In genomic region chr14:77213210-77213609, GRCm38 (mm10) we compare ENCODE assay signal across 19 mouse cellular contexts. TPM values are rescaled to one million over a fixed set of nuclear protein-coding genes. Genes with fewer than 3 reads are reported as not detected.
DNase-seq lines count a peak whose midpoint lies in the region; ATAC-seq and TF ChIP-seq lines count a peak whose summit lies in the region.
"Had no signal": no experiment of that assay in that cellular context is flagged by ENCODE, and none has a peak within 500 bp of the region (broad histone marks: within the 10 kb centered on the region; RNA-seq: fewer than 3 reads in every experiment).

No protein-coding gene starts in this region.

- H3K4me1 ChIP-seq in cerebellum, adult 2 months (ENCODE audit: control insufficient read depth, insufficient read depth, low read length), result peaks cover 8% of the 10 kb centered on the region
- peaks cover 8% of the 10 kb centered on the region for H3K4me1 ChIP-seq in hindbrain, embryonic 14.5 days (replicated peaks; ENCODE audit: control insufficient read depth, insufficient read depth, low read length)
- 0 out of 2 replicates have a peak, but pooled peaks cover 3% of the 10 kb centered on the region for H3K4me1 ChIP-seq in hindbrain, embryonic 10.5 days (replicated peaks)
- H3K4me1 ChIP-seq in midbrain, embryonic 14.5 days (ENCODE audit: control insufficient read depth, insufficient read depth, low read length), result peaks cover 5% of the 10 kb centered on the region; the same call in 1 of the 2 replicates
- H3K4me1 ChIP-seq in midbrain, postnatal 0 days (ENCODE audit: insufficient read depth, low read length), result no peaks in the 10 kb centered on the region
- H3K4me1 ChIP-seq: midbrain, embryonic 10.5 days had no signal

- no peak overlapping the region for H3K9ac ChIP-seq in hindbrain, embryonic 14.5 days
- H3K9ac ChIP-seq in midbrain, embryonic 14.5 days (replicated peaks; ENCODE audit: low read length), result no peak overlapping the region
- no peak overlapping the region for H3K9ac ChIP-seq in midbrain, postnatal 0 days (replicated peaks; ENCODE audit: low read length, poor library complexity, severe bottlenecking)
- H3K9ac ChIP-seq: forebrain, embryonic 13.5 days had no signal

- no peak for TF ChIP-seq POLR2A in cerebellum, adult 2 months (IDR thresholded peaks at IDR 0.05; ENCODE audit: borderline replicate concordance, insufficient read depth, low read length)

- H3K27ac ChIP-seq in cerebellum, adult 2 months (ENCODE audit: insufficient read depth, low read length), result no peak overlapping the region
- H3K27ac ChIP-seq in hindbrain, embryonic 14.5 days, result peak overlapping the region; percentile 48; the same call in 1 of the 2 replicates
- no peak overlapping the region for H3K27ac ChIP-seq in hindbrain, embryonic 10.5 days
- 0 out of 2 replicates have a peak overlapping the region, but pooled peaks have one; percentile 0 for H3K27ac ChIP-seq in midbrain, embryonic 14.5 days (replicated peaks; ENCODE audit: low read depth, low read length)
- no peak overlapping the region for H3K27ac ChIP-seq in midbrain, postnatal 0 days (ENCODE audit: low read depth, low read length)
- H3K27ac ChIP-seq: forebrain, embryonic 13.5 days; kidney, postnatal 0 days; midbrain, embryonic 10.5 days had no signal

- H3K9me3 ChIP-seq in hindbrain, embryonic 14.5 days (ENCODE audit: control insufficient read depth, low read length), result no peaks in the 10 kb centered on the region
- no peaks in the 10 kb centered on the region for H3K9me3 ChIP-seq in hindbrain, embryonic 10.5 days
- no peaks in the 10 kb centered on the region for H3K9me3 ChIP-seq in midbrain, embryonic 14.5 days (ENCODE audit: control insufficient read depth, low read length)
- H3K9me3 ChIP-seq in midbrain, postnatal 0 days (ENCODE audit: low read length), result no peaks in the 10 kb centered on the region
- H3K9me3 ChIP-seq: forebrain, embryonic 13.5 days; midbrain, embryonic 10.5 days had no signal

- ATAC-seq in hindbrain, embryonic 14.5 days (ENCODE audit: low FRiP score), result no peak
- no peak for ATAC-seq in midbrain, embryonic 14.5 days (ENCODE audit: low FRiP score, low TSS enrichment)
- ATAC-seq in midbrain, postnatal 0 days (ENCODE audit: low FRiP score), result no peak
- ATAC-seq: CD4-positive, CD25-positive, alpha-beta regulatory T cell, adult 4 months; forebrain, embryonic 13.5 days had no signal

- TF ChIP-seq CTCF in cerebellum, adult 2 months (IDR thresholded peaks at IDR 0.05; ENCODE audit: borderline replicate concordance, insufficient read depth, low read depth, low read length), result no peak
- no peak for TF ChIP-seq CTCF in midbrain, postnatal 0 days (IDR thresholded peaks at IDR 0.05)

- DNase-seq in cerebellum, postnatal 14 days, result peak; percentile 32 to 37
- no peak for DNase-seq in cerebellum, adult 2 months
- DNase-seq in hindbrain, embryonic 14.5 days (ENCODE audit: low spot score), result no peak
- DNase-seq in hindbrain, embryonic 10.5 days (ENCODE audit: low spot score), result no peak
- no peak for DNase-seq in midbrain, embryonic 14.5 days
- DNase-seq in midbrain, postnatal 0 days (ENCODE audit: low spot score), result no peak
- peak; percentile 10 for DNase-seq in mesoderm, embryonic 11.5 days (ENCODE audit: low read depth, low spot score)
- DNase-seq: adrenal gland, postnatal 14 days; cerebellum, adult 11 months; gastrocnemius, postnatal 25 days; heart, postnatal 10 days; kidney, adult 18-20 months; lung, adult 2 months; thymus, postnatal 25 days had no signal

- H3K4me3 ChIP-seq in cerebellum, adult 2 months (replicated peaks; ENCODE audit: insufficient read depth, low read depth, low read length), result no peak overlapping the region
- H3K4me3 ChIP-seq in hindbrain, embryonic 14.5 days (replicated peaks; ENCODE audit: low read length), result no peak overlapping the region
- H3K4me3 ChIP-seq in hindbrain, embryonic 10.5 days, result no peak overlapping the region
- no peak overlapping the region for H3K4me3 ChIP-seq in midbrain, embryonic 14.5 days (replicated peaks; ENCODE audit: low read depth, low read length)
- H3K4me3 ChIP-seq in midbrain, postnatal 0 days (ENCODE audit: low read depth, low read length), result no peak overlapping the region
- H3K4me3 ChIP-seq: forebrain, embryonic 13.5 days; midbrain, embryonic 10.5 days had no signal

- H3K4me2 ChIP-seq in hindbrain, embryonic 14.5 days (replicated peaks), result no peak overlapping the region
- H3K4me2 ChIP-seq in midbrain, embryonic 14.5 days (ENCODE audit: low read length), result no peak overlapping the region
- H3K4me2 ChIP-seq in midbrain, postnatal 0 days (ENCODE audit: low read depth, low read length, poor library complexity, severe bottlenecking), result no peak overlapping the region
- H3K4me2 ChIP-seq: forebrain, embryonic 13.5 days; liver, embryonic 11.5 days had no signal

- 65% methylated on average over 7 of the region's 7 CpGs for WGBS in cerebellum, adult 2 months
- 64% methylated on average over 7 of the region's 7 CpGs for WGBS in hindbrain, embryonic 14.5 days
- WGBS in hindbrain, embryonic 10.5 days, result 80% methylated on average over 7 of the region's 7 CpGs
- WGBS in midbrain, embryonic 14.5 days, result 71% methylated on average over 7 of the region's 7 CpGs
- WGBS in midbrain, postnatal 0 days, result 59% methylated on average over 7 of the region's 7 CpGs

- no peaks in the 10 kb centered on the region for H3K36me3 ChIP-seq in hindbrain, embryonic 14.5 days (replicated peaks; ENCODE audit: control insufficient read depth, insufficient read depth)
- H3K36me3 ChIP-seq in hindbrain, embryonic 10.5 days, result no peaks in the 10 kb centered on the region
- no peaks in the 10 kb centered on the region for H3K36me3 ChIP-seq in midbrain, embryonic 14.5 days (ENCODE audit: control insufficient read depth, insufficient read depth, low read length)
- no peaks in the 10 kb centered on the region for H3K36me3 ChIP-seq in midbrain, postnatal 0 days (ENCODE audit: insufficient read depth, low read length)
- H3K36me3 ChIP-seq: midbrain, embryonic 10.5 days had no signal

- H3K27me3 ChIP-seq in cerebellum, adult 2 months (ENCODE audit: control insufficient read depth, insufficient read depth, low read length), result no peaks in the 10 kb centered on the region
- H3K27me3 ChIP-seq in hindbrain, embryonic 14.5 days (ENCODE audit: control insufficient read depth, insufficient read depth, low read length), result no peaks in the 10 kb centered on the region
- no peaks in the 10 kb centered on the region for H3K27me3 ChIP-seq in hindbrain, embryonic 10.5 days (ENCODE audit: insufficient read depth, poor library complexity, severe bottlenecking)
- H3K27me3 ChIP-seq in midbrain, embryonic 14.5 days (ENCODE audit: control insufficient read depth, insufficient read depth, low read length), result no peaks in the 10 kb centered on the region
- H3K27me3 ChIP-seq in midbrain, postnatal 0 days (ENCODE audit: insufficient read depth, low read length), result no peaks in the 10 kb centered on the region
- H3K27me3 ChIP-seq: forebrain, embryonic 13.5 days had no signal

RNA-seq across cellular contexts. Expression of gene Enox1, which starts 56.6 kb away (rescaled TPM):
- 14.4 and 15.2 TPM in 2 replicates for polyA plus RNA-seq in cerebellum, adult 2 months (2012; rRNA removed)
- 30.2 TPM in 2 replicates for polyA plus RNA-seq in hindbrain, embryonic 14.5 days (2014; fragmentation: Nextera tagmentation; extraction: Ambion mirVana)
- polyA plus RNA-seq in hindbrain, embryonic 10.5 days (2016; fragmentation: Nextera tagmentation; extraction: Ambion mirVana), result 10.4 and 17.6 TPM in 2 replicates
- polyA plus RNA-seq in midbrain, embryonic 14.5 days (2014; fragmentation: Nextera tagmentation; extraction: Ambion mirVana), result 25.0 and 39.5 TPM in 2 replicates
- 46.0 and 49.6 TPM in 2 replicates for total RNA-seq in midbrain, postnatal 0 days (2014; rRNA removed)
- 21.5 and 23.1 TPM in 2 replicates for polyA plus RNA-seq in midbrain, postnatal 0 days (2015; fragmentation: Nextera tagmentation; extraction: Ambion mirVana)
- polyA plus RNA-seq: CD4-positive, CD25-positive, alpha-beta regulatory T cell, adult 4 months had no signal

Comparison
In these comparisons a context has a peak if more than half of its experiments do, and no peak if none do; other contexts are left out.
1. DNase-seq: peak in cerebellum, postnatal 14 days (2 of 2) and mesoderm, embryonic 11.5 days (single experiment); none in cerebellum, adult 2 months (0 of 2), hindbrain, embryonic 14.5 days (single experiment), hindbrain, embryonic 10.5 days (single experiment), midbrain, embryonic 14.5 days (single experiment) and midbrain, postnatal 0 days (single experiment).
2. H3K27ac ChIP-seq: peak in hindbrain, embryonic 14.5 days (single experiment) and midbrain, embryonic 14.5 days (single experiment); none in cerebellum, adult 2 months (single experiment), hindbrain, embryonic 10.5 days (single experiment) and midbrain, postnatal 0 days (single experiment).